Mouse (Mus musculus): ENCODE results near the gene Lasp1.

Gene Lasp1

GRCm38 (mm10) chr11:97811569-97812362 lies 13.0 kb downstream of the Lasp1 start:
- DNase-seq: no peak

DNA sequence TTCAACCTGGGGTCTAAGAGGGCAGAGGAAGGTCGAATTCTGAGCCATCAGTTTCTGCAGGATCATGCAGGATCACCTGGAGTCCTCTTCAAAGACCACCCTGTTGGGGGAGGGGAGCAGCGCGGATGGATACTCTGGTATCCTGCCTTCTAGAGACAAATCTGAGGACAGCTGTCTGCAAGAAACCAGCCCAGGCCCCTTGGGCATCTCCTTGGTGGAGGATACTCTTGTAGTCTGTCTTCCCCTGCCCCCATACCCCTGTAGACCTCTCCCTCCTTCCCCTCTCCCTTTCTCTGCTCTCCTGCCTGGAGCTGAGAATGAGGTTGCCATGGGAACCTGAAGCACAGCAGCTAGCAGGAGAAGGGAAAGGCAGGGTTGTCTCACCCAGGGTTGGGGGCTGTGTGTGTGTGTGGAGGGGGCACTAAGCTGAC lies 13.7 kb downstream of the Lasp1 start:
- no peak for DNase-seq

- DNase-seq: no peak
These were observed 14.3 kb downstream of the Lasp1 start for GRCm38 (mm10) chr11:97813085-97813484.

DNA sequence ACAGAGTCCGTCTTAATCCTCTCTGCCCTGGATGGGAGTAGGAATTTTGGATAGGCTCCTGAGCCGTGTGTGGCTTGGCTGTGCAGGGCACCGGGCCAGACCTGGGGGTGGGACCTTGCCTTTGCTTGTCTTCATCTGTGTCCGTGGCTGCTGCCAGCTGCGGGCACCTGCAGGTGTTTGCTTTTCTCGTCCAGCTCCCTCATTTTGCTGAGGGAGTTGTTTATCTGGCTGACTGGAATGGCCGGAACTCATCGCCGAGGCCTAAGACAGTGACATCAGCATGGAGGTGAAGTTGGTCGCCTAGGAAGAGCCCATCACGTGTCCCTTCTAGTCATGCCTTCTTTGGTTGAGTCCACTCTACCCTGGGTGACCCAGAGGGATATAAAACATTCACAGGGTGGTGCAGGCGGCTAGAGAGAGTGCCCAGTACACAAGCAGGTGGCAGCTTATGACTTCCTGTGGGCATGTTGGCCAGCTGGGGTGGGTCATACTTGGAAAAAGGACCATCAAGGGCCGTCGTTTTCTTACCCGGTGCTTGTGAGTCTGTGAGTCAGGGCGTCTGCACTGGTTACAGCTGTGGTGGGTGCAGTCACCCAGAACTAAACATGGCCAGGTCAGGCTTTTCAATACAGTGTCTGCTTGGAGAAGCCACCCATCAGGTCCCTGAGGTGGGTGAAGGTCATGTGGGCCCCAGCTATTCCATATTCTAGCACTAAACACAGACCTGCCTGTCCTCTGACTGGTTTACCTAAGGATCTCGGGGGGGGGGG lies 15.1 kb downstream of the Lasp1 start:
- DNase-seq: no peak

DNA sequence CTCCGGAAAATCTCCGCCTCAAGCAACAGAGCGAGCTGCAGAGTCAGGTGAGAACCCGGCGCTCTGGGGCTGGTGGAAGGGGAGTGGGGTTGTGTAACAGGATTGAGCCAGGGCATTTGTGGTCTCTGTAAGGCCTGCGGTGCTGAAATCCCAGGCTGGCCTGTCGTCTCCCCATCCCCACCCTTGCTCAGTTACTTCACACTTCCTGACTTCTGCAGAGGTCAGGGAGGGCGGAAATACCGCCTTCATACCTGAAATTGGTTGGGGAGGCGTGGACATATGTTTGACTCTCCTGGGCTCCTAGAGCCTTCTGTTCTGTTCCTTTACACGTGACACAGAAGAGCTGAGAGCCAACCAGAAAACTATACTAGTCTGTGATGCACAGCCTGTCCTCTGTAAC lies 16.9 kb downstream of the Lasp1 start:
- no peak for DNase-seq

- no peak for DNase-seq
These were observed 17.4 kb downstream of the Lasp1 start for GRCm38 (mm10) chr11:97816176-97816575.

DNA sequence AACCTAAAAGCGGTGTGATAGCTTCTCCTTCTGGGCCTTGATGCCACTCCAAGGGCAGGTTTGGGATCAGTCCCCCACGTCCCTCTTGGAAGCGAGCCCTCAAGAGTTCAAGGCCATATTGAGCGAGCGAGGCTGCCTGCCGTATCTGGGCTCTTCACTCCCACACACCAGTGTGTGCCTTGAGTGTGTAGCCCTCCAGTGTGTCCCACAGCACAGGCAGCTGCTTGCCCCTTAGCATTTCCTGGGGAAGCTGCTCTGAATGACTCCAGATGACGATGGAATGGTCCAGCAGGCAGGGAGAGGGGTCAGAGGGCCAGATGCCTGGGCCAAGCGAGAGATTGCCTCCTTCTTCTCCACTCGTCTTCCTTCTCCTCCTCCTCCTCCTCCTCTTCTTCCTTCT lies 18.1 kb downstream of the Lasp1 start:
- no peak for DNase-seq

DNA sequence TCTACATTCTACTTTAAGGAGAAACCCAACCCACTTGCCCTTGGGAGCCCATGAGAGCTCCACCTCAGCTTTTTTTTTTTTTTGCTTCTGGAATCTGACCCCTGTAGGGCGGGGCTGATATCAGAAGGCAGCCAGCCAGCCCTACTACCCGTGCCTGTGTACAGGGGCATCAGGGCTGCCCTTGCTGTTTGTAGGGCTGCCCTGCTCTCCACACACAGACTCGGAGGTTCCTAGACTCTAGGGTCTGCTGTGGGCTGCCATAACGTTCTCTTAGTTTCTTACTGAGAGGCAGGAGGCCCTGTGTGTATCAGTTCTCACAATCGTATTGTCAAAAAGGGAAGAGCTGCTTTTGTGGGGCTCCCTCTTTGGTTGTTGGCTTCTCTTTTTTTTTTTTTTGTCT lies 18.6 kb downstream of the Lasp1 start:
- no peak for DNase-seq

DNA sequence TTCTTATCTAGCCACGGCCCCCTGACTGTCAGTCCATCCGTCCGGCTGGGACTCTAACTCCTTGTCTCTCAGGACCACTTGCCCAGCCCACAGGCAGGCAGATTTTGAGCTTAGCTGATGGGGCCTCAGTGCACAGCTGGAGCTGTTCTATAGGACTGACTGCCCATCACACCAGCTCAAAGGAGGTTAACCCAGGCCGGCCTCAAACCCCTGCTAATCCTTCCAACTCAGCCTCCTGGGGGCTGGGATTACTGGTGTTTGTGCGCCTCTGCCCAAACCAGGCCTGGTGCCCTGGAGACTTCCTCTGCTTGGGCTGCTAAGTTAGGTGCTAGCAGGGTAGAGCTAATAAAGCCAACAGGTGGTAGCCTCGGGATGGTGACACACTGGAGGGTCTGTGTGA lies 19.2 kb downstream of the Lasp1 start:
- no peak for DNase-seq

- no peak for DNase-seq
These were observed 19.8 kb downstream of the Lasp1 start for GRCm38 (mm10) chr11:97818571-97818970.

DNA sequence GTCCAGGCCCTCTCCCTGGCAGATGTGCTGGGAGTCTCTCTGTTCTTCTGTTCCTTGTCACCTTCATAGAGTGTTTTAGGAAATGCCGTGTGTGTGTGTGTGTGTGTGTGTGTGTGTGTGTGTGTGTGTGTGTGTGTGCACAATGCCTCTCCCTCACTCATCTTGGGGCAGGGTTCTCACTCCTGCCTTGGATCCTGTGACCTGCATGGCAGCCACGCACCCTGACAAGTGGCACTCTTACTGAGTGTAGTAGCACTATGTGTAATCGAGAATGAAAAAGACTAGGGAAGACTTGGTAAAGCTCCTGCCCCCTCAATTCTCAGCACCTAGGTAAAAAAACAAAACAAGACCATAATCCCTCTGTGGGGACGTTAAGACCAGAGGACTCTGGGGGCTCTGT lies 20.3 kb downstream of the Lasp1 start:
- DNase-seq: no peak

GRCm38 (mm10) chr11:97819923-97820322 lies 21.1 kb downstream of the Lasp1 start:
- DNase-seq: no peak

GRCm38 (mm10) chr11:97820840-97821239 lies 22.0 kb downstream of the Lasp1 start:
- no peak for DNase-seq

- no peak for DNase-seq
These were observed 22.7 kb downstream of the Lasp1 start for GRCm38 (mm10) chr11:97821401-97822064.

DNA sequence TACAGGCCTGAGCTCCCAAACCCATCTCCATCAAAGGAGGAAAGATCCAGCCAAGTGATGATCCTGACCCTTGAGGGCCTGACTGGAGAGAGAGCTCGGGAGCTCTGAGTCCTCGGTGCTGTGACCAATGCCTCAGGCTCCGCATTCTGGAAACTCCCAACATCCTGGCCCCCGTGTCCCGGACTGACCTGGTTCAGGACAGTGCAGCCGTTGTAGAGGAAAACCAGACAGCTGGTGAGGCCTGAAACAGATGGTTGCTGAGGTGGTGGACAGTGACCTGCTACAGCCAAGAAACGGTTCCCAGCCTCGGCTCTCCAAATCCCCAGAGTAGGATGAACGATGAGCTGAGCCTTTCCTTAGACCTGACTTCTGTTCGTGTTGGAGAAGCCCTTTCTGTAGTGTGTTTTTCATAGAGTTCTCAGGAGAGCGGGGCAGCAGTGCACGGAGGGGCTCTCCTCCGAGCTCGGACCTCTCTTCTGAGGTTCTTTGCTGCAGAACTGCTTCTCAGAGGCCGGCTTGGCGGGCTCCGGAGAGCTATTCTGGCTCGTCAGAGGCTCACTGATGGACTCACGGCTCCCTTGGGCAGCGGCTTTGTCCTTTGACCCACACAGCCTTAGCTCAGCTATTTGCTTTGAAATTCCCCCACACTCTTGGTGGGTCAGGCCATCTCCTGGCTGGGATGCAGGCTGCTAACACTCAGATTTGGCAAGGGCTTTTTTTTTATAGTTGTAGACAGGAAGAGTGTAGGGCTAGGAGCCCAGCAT lies 24.2 kb downstream of the Lasp1 start:
- DNase-seq: no peak

GRCm38 (mm10) chr11:97824168-97824567 lies 25.4 kb downstream of the Lasp1 start:
- DNase-seq: no peak

DNA sequence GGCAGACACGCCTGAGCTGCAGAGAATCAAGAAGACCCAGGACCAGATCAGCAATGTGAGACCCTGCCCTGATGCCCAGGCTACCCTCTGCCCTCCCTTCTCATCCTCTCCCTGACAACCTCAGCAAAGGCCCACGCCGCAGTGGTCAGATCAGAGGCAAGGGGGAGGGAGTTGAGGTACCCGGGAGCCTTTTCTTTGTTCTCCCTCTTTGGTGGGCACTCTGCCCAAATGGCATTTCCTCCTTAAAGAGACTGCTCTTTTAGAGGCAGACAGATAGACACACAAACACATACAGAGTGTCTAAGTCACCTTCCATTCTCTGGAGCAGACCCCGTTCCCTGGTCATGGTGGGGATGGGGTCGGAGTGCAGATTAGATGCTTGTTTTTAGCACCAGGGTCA lies 26.1 kb downstream of the Lasp1 start:
- no peak for DNase-seq

GRCm38 (mm10) chr11:97825295-97825694 lies 26.5 kb downstream of the Lasp1 start:
- no peak for DNase-seq

- DNase-seq: no peak
These were observed 27.2 kb downstream of the Lasp1 start for GRCm38 (mm10) chr11:97825971-97826370.

DNA sequence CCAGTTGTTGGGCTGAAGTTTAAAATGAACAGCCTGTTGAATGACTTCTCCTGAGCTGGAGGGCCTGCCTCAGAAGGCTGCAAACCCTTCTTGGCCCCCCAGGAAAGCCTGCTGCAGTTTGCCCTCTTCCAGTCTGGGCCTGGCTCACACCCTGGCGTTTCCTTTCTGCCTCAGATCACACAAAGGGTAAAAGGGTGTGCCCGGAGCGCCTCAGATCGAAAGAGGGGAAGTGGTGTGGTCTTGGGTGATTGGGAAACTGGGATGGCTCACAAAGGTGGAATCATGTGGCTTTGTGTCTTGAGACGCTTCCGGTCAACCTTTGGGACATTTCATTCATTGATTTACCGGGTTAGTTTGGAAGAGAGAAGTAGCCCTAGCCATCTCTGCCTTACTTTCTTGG lies 27.6 kb downstream of the Lasp1 start:
- no peak for DNase-seq

GRCm38 (mm10) chr11:97827654-97828053 lies 28.9 kb downstream of the Lasp1 start:
- no peak for DNase-seq

- DNase-seq: no peak
These were observed 30.6 kb downstream of the Lasp1 start for GRCm38 (mm10) chr11:97829365-97829764.

DNA sequence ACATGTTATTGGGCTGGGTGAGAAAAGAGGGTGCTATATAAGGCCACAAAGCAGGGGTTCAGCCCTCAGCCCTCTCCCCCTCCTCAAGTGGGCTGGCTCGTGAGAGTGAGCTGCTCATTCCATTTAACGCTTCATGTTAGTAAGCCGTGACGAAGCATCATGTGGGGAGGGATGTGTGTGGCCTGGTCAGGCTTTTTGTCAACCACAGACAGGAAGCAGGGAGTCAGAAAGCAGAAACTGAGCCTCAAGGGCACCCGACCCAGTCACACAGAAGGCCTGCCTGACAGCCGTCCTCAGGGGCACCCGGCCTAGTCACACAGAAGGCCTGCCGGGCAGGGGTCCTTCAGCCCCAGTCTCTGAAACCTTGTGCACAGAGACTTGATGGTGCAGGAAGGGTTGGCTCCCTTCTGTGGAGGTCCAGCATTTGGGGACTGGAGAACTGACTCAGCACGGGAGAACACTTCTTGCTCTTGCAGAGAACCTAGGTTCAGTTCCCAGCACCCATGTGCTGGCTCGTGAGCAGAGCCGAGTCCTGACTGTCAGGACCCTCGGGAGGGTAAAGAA lies 31.2 kb downstream of the Lasp1 start:
- no peak for DNase-seq

All from right cerebral cortex, postnatal 14 days (tissue).